Mouse (Mus musculus) adrenal gland, postnatal 10 days (tissue): ENCODE data around the gene Arhgef33. TPM values are rescaled to one million over a fixed set of nuclear protein-coding genes. Genes with fewer than 3 reads are reported as not detected.
"Not testable (repeated sequence)": the region's sequence is repeated elsewhere in the genome, so short reads cannot be mapped to it uniquely, and the experiment has no call there.

Experiments used
- DNase-seq: peaks from one replicate; pipeline ENCODE4 v3.0.0; 2021; ENCODE audit warnings: mixed read lengths
- long read RNA-seq, 2 experiments: library from polyadenylated mRNA; stranded (forward); transcript quantifications; one replicate each; pipeline ENCODE4 v2.0.0; 2021
- total RNA-seq, 2 experiments: library from RNA; stranded (reverse); gene quantifications; 2 replicates each; pipeline ENCODE4 v1.2.3; 2021

Gene Arhgef33
- total RNA-seq: 1 to 10 TPM; 1.6 to 2.5 TPM
- long read RNA-seq, experiment 1, partial matches to known transcripts: 0 of 1 reads
- long read RNA-seq, experiment 1, other reads (novel, unspliced or antisense): 0 of 1 reads
- long read RNA-seq, experiment 2: 0 reads

- no peak for DNase-seq
Measured at GRCm38 (mm10) chr17:80307251-80307650, at the start of gene Arhgef33. Gene Arhgef33 (plus strand): TSS chr17:80307407.

- DNase-seq: no peak
Measured at GRCm38 (mm10) chr17:80267065-80267464, 40.1 kb upstream of the Arhgef33 start.

GRCm38 (mm10) chr17:80268151-80268550 lies 39.1 kb upstream of the Arhgef33 start:
- DNase-seq: no peak

GRCm38 (mm10) chr17:80270622-80271021 lies 36.6 kb upstream of the Arhgef33 start:
- not testable (repeated sequence) for DNase-seq

GRCm38 (mm10) chr17:80278255-80278654 lies 29.0 kb upstream of the Arhgef33 start:
- no peak for DNase-seq

GRCm38 (mm10) chr17:80279340-80280070 lies 27.7 kb upstream of the Arhgef33 start:
- DNase-seq: no peak

- DNase-seq: no peak
Measured at GRCm38 (mm10) chr17:80284446-80284845, 22.8 kb upstream of the Arhgef33 start.

GRCm38 (mm10) chr17:80288012-80288411 lies 19.2 kb upstream of the Arhgef33 start:
- no peak for DNase-seq

- no peak for DNase-seq
Measured at GRCm38 (mm10) chr17:80289280-80290073, 17.7 kb upstream of the Arhgef33 start.

- DNase-seq: peak; percentile 100
Measured at GRCm38 (mm10) chr17:80290074-80290657, 17.0 kb upstream of the Arhgef33 start, which contains the start of the genes Morn2 and Dhx57. Gene Morn2 (plus strand): TSS chr17:80290203. Gene Dhx57 (minus strand): TSS chr17:80290476.

- peak; percentile 48 for DNase-seq
Measured at GRCm38 (mm10) chr17:80291148-80291547, 16.1 kb upstream of the Arhgef33 start.

- no peak for DNase-seq
Measured at GRCm38 (mm10) chr17:80295258-80295657, 11.9 kb upstream of the Arhgef33 start.

GRCm38 (mm10) chr17:80298844-80299243 lies 8.4 kb upstream of the Arhgef33 start:
- no peak for DNase-seq

GRCm38 (mm10) chr17:80311761-80312160 lies 4.6 kb downstream of the Arhgef33 start:
- DNase-seq: no peak

GRCm38 (mm10) chr17:80312405-80312804 lies 5.2 kb downstream of the Arhgef33 start:
- DNase-seq: peak; percentile 21

GRCm38 (mm10) chr17:80322228-80322627 lies 15.0 kb downstream of the Arhgef33 start:
- no peak for DNase-seq

- DNase-seq: no peak
Measured at GRCm38 (mm10) chr17:80323015-80323414, 15.8 kb downstream of the Arhgef33 start.

GRCm38 (mm10) chr17:80323658-80324057 lies 16.5 kb downstream of the Arhgef33 start:
- DNase-seq: peak; percentile 36

- no peak for DNase-seq
Measured at GRCm38 (mm10) chr17:80324521-80324920, 17.3 kb downstream of the Arhgef33 start.

- no peak for DNase-seq
Measured at GRCm38 (mm10) chr17:80325456-80325855, 18.2 kb downstream of the Arhgef33 start.

GRCm38 (mm10) chr17:80326431-80326830 lies 19.2 kb downstream of the Arhgef33 start:
- DNase-seq: no peak

- DNase-seq: peak; percentile 47
Measured at GRCm38 (mm10) chr17:80332386-80332785, 25.2 kb downstream of the Arhgef33 start.

GRCm38 (mm10) chr17:80345277-80345676 lies 38.1 kb downstream of the Arhgef33 start:
- DNase-seq: no peak
